Mouse (Mus musculus): ENCODE results near the gene Proser1.

Proser1 gene

GRCm38 (mm10) chr3:53463046-53463764, at the start of gene Proser1, which contains the start of gene Nhlrc3:
TSS of gene Proser1 (plus strand) at chr3:53463666.
TSS of gene Nhlrc3 (minus strand) at chr3:53463332.
- DNase-seq (ENCODE audit: low spot score in 2 of 2): peak; percentile 88 to 92

GRCm38 (mm10) chr3:53413959-53414358, 49.5 kb upstream of the Proser1 start:
- DNase-seq (ENCODE audit: low spot score in 2 of 2): no peak

GRCm38 (mm10) chr3:53416036-53416506, 47.4 kb upstream of the Proser1 start:
- DNase-seq (ENCODE audit: low spot score in 2 of 2): no peak

- no peak for DNase-seq (ENCODE audit: low spot score in 2 of 2)
Measured at GRCm38 (mm10) chr3:53417701-53418100, 45.8 kb upstream of the Proser1 start.

DNA sequence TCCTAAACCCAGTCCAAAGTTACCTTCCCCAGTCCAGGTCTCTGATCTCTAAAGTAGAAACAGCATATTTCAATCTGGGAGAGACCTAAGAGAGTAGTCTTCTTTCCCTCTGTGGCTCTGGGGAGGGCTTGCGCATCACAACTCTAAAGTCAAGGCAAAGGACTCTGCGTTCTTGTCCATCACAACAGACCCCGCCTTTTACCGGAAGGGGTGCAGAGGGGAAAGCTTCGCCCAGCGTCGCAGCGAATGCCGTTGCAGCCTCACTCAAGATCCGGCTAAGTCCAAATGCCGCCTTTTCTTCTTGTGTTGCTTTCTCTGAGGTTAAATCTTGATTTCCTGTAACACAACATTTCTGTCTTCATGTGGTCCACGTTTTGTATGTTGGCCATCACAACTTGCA, 41.8 kb upstream of the Proser1 start:
- DNase-seq (ENCODE audit: low spot score in 2 of 2): peak in 1 of 2 experiments; percentile 5

GRCm38 (mm10) chr3:53422691-53423090, 40.8 kb upstream of the Proser1 start:
- DNase-seq (ENCODE audit: low spot score in 2 of 2): no peak

DNA sequence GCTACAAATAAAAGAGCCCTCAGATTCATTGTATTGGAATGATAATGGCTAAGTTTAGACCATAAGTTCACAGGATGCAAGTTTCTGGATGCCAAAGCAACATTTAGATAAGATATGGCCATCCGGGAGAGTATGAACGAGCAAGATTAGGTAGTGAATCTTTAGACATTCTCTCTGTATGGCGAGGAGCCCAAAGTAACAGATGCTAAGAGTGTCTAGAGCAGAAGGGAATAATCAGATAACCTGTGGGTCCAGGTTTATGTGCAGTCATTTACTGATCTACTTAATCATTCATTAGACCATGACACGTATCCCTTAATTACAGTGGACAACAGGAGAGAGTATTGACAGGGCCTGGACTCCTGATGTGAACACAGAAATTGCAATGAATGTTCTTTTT, 39.9 kb upstream of the Proser1 start:
- no peak for DNase-seq (ENCODE audit: low spot score in 2 of 2)

DNA sequence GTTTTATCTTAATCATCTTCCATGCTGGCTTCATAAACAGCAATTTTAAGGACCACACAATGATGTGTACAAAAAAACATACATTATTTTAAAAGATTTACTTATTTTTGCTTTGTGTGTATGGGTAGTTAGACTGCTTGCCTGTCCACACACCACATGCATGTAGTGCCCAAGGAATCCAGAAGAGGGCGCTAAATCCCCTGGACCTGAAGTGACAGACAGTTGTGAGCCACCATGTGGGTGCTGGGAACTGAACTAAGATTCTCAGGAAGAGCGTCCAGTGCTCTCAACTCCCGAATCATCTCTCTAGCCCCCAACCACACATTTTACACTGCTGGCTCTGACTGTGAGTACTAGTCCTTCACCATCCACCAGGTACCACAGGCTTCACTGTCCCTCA, 28.9 kb upstream of the Proser1 start:
- peak in 1 of 2 experiments; percentile 7 for DNase-seq (ENCODE audit: low spot score in 2 of 2)

DNA sequence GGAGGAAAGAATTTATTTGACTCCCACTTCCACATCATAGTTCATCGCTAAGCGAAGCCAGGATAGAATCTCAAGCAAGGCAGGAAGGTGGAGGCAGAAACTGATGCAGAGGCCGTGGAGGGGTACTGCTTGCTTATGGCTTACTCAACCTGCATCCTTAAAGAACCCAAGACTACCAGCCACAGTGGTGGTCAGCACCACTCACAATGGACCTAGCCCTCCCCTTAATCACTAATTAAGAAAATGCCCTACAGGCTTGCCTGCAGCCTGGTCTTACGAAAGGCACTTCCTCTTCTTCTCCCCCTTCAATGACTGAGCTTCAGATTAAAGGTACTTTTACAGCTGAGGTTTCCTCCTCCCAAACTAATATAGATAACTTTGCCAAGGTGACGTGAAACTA, 26.9 kb upstream of the Proser1 start:
- DNase-seq (ENCODE audit: low spot score in 2 of 2): peak in 1 of 2 experiments; percentile 5

DNA sequence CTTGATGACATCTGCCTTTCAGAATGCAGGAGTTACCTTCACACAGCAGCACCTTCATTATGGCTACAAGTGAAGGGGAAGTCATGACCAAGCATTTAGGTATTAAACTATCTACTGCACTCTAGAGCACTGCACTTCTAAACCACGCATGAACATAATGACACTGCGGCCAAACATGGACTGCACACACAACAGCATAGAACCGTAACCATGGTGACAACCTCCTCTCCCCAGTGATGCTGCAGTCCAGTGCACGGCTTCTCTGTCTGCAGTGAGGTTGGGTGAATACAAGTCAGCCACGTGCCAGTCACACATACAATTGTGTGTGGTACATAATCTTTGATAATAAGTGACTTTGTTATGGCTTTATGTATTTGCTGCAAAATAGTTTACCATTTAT, 17.9 kb upstream of the Proser1 start:
- peak in 1 of 2 experiments; percentile 5 for DNase-seq (ENCODE audit: low spot score in 2 of 2)

GRCm38 (mm10) chr3:53446801-53447200, 16.7 kb upstream of the Proser1 start:
- DNase-seq (ENCODE audit: low spot score in 2 of 2): peak in 1 of 2 experiments; percentile 9

- peak in 1 of 2 experiments; percentile 10 for DNase-seq (ENCODE audit: low spot score in 2 of 2)
Measured at GRCm38 (mm10) chr3:53448208-53448607, 15.3 kb upstream of the Proser1 start.

DNA sequence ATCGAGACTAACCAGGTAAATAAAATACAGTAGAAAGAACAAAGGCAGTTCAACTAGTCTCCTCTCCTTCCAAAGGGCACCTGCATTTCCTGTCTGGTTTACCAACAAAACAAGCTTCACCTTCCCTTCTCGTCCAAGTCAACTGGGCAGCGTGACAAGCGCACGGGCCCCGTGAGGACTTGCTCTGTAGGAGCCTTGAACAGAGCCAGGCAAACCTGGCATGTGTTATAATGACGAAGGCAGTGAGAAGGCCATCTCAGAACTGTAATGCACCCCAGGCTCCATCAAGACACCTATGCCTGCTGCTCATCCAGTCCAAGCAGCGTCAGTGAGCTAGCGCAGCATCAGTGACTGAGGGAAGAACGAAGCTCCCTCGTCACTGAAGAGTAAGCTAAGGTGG, 12.8 kb upstream of the Proser1 start:
- peak in 1 of 2 experiments; percentile 9 for DNase-seq (ENCODE audit: low spot score in 2 of 2)

DNA sequence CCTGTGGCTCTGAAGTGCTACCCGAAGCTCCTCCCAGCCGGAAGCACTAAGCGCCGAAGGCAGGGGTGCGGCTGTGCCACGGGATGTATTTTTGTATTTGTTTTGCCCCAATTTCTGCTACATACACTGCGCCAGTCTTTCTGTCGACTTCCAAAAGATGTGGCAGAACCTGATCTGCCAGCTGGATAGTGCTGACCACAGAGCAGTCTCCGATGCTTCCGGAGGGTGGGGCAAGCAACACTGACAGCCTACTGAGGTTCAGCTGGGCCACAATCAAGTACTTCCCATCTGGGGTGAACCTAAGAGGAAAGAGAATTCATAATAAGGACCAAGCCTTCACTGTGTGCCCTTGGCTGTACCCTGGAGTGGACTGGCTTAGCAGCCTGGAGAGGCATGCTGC, 11.1 kb upstream of the Proser1 start:
- DNase-seq (ENCODE audit: low spot score in 2 of 2): no peak

- DNase-seq (ENCODE audit: low spot score in 2 of 2): no peak
Measured at GRCm38 (mm10) chr3:53453346-53453745, 10.1 kb upstream of the Proser1 start.

DNA sequence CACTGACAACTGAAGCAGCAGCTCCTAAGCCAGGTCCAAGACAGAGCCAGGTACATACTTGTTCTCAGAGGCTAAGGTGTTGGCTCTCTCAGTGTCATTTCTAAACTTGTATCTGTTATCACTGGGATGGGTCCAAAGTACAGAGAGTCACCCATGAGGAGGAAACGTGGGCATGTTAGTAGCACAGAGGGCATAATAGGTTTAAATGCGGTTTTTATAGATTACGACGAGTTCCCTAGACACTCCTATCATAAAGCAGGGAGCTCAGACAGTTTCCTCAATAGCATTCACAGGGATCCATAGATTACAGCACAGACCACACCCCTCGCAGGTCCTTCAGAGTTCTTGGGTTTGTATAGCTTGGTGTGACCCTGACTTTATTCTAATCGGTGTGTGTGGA, 9.5 kb upstream of the Proser1 start:
- no peak for DNase-seq (ENCODE audit: low spot score in 2 of 2)

- no peak for DNase-seq (ENCODE audit: low spot score in 2 of 2)
Measured at GRCm38 (mm10) chr3:53454561-53454960, 8.9 kb upstream of the Proser1 start.

- DNase-seq (ENCODE audit: low spot score in 2 of 2): no peak
Measured at GRCm38 (mm10) chr3:53454984-53455383, 8.5 kb upstream of the Proser1 start.

DNA sequence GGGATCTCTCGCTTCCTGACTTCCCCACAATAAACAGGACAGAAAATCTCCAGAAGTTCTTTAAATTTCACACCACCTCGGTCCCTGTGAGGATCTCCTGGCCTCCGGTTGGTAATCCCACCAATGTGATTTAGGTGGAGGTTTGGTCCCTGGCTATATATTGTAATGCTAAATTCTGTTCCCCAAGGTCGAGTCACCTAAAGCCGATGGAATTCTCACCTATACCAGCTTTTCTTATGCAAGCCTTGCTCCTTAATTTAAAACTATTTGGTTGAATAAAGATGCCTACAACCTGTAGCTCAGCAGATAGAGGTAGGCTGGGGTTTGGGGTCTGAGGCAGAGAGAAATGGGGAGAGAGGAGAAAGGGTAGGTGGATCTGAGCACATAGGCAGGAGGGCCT, 5.7 kb upstream of the Proser1 start:
- no peak for DNase-seq (ENCODE audit: low spot score in 2 of 2)

DNA sequence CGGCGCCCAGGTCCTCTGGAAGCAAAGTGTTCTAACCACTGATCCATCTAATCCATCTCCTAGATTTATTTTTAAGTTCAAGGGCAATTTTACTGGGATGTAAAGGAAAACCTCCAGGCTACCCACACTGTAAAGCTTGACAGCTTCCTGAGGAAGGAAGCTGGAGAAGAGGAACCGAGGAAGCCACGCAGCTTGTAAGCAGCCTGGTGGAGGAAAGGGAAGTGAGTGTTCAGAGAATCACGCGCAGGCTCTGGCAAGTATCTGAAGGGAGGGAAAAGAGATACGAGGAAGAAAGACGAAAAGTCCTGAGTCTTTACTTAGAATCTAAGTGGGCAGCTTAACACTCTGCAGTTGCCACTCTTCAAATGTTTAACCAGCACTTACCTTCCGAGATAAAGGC, 3.4 kb upstream of the Proser1 start:
- DNase-seq (ENCODE audit: low spot score in 2 of 2): no peak

- DNase-seq (ENCODE audit: low spot score in 2 of 2): no peak
Measured at GRCm38 (mm10) chr3:53462701-53463045, 793 bp upstream of the Proser1 start.

GRCm38 (mm10) chr3:53463765-53464114, 274 bp downstream of the Proser1 start:
- DNase-seq (ENCODE audit: low spot score in 2 of 2): no peak

DNA sequence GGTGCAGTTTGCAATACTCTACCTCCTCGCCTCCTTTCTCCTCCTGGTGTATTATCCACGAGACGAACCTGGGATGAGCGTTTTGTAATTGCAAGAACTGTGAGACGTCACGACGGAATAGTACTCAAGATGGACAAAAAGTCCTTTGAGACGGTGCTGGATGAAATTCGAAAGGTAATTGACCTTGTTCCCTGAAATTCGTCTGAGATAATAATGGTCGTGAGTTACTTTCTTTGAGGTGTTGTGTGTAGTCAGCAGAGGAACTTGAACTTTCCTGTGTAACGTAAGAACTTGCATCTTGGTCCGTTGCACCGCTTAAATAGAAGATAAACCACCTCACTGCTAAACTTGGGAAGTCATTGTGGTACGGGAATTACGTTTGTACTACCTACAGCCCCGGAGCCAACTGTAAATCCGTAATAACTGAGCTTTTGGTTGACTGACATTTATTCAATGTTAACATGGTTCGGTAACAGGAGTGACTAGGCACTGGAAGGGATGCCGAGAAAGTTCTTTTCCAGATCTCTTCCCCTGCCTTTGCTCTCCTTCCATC, 756 bp downstream of the Proser1 start:
- peak in 1 of 2 experiments; percentile 10 for DNase-seq (ENCODE audit: low spot score in 2 of 2)

DNA sequence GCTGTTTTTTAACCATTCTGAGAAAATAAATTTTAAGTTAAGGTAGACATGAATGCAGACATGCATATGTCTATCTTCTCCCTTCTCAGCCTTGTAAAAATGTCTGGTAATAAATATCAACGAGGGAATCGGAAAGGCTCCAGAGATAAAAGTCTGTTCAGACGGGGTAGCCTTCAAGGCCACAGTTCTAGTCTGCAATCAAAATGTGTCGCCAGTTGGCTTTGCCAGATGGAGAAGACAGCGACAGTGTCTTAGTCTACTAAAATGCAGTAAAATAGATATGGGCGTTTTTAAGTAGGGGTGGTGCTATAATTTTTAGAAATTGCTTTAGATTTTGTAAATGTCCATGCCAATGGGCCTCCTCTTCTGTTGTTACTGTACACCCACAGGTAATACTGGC, 1.9 kb downstream of the Proser1 start:
- DNase-seq (ENCODE audit: low spot score in 2 of 2): no peak

Data from spleen, postnatal 10 days (tissue).